Mouse (Mus musculus) erythroid progenitor cell, adult 5-6 weeks (primary cell): ENCODE measurements around the gene Etv5. TPM values are rescaled to one million over a fixed set of nuclear protein-coding genes. Genes with fewer than 3 reads are reported as not detected.
"Not testable (repeated sequence)": the region's sequence is repeated elsewhere in the genome, so short reads cannot be mapped to it uniquely, and the experiment has no call there.

Source experiments
- ATAC-seq: replicated peaks from 2 replicates; pipeline ENCODE4 v1.8.0; 2016; ENCODE audit warnings: moderate number of reproducible peaks, mild to moderate bottlenecking, moderate TSS enrichment, inconsistent platforms; ENCODE audit not compliant: poor library complexity, low FRiP score, severe bottlenecking
- total RNA-seq, 2 experiments: library from RNA; stranded (forward) in 1 of 2; stranded (reverse) in 1 of 2; fragments of 150-400 nt in 1 of 2; fragments of 186-747, 209-891 nt in 1 of 2; gene quantifications; 2 replicates each; pipeline versions ENCODE4 v1.2.3 to v1.2.4; 2015 to 2017; ENCODE audit warnings: low replicate concordance in 2 of 2

Etv5 gene
- total RNA-seq, 2 experiments from 2014 or later: 0.45 to 21.4 TPM

GRCm38 (mm10) chr16:22398784-22399453 is 40.6 kb downstream of the Etv5 start:
- no peak for ATAC-seq

DNA sequence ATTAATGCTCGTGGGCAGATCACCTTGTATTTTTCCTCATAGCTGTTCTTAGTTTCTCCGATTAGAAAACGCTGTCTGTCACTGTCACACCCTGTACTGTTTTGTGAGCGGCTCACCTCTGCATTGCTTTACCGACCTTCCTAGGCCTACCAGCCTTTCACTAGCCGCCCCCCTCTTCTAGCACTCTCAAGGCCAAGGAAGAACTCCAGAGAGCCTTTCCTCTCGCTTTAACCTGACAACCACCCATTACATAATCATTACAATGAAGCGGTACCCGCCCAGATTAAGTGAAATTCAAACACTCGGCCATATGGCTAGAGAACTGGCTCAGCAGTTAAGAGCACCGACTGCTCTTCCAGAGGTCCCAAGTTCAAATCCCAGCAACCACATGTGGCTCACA is 41.2 kb downstream of the Etv5 start:
- ATAC-seq: no peak

- no peak for ATAC-seq
These were observed 43.1 kb downstream of the Etv5 start for GRCm38 (mm10) chr16:22396420-22396819.

- 0 out of 2 replicates have a peak, but pooled peaks have one; percentile 42 for ATAC-seq
These were observed 44.2 kb downstream of the Etv5 start for GRCm38 (mm10) chr16:22395093-22395844.

DNA sequence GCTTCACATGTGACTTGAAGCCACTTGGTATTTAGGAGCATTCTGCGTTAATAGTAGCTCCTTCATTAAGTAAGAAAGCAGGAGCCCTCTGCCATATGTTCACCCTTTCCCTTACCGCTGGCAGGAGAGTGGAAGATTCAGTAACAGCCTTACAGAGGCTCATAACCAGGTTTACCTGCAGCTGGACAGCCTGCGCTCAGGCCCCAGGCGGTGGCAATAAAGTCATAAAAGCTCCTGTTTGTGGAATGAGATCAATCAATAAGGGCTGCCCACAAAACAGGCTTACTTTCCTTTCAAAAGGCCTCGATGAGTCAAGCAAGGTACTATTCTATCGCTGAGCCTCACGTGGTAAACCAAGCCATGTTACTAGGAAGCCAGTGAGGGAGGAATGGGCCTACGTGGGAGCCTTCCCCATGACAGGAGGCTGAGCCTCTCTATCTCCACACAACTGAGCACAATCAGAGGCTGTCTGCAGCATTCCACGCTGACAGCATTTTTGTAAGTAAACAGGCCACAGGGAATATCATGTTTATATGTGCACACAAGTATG is 49.1 kb downstream of the Etv5 start:
- ATAC-seq: no peak

GRCm38 (mm10) chr16:22389146-22389911 is 50.2 kb downstream of the Etv5 start:
- ATAC-seq: no peak

- ATAC-seq: no peak
These were observed 51.8 kb downstream of the Etv5 start for GRCm38 (mm10) chr16:22387731-22388130.

- ATAC-seq: not testable (repeated sequence)
These were observed 57.5 kb downstream of the Etv5 start for GRCm38 (mm10) chr16:22382018-22382417.

- no peak for ATAC-seq
These were observed 58.5 kb downstream of the Etv5 start for GRCm38 (mm10) chr16:22380981-22381380.

DNA sequence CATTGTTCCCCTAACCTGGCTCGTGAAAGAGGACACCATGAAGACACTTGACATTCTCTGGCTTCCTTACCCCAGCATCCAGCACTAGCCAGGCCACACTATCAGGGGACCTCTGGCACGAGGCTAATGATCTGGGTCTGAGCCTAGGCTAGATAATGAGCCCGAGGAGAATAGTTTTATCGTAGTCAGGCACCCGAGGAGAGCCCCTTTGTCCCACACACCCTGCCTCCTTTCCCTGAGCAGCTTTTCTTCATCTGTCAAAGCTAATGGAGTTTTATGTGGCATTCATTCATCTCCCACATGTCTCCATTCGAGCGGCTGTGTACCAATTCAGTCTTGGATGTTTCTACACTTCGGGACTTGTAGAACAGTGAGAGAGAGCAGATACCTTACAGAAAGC is 59.5 kb downstream of the Etv5 start:
- no peak for ATAC-seq

GRCm38 (mm10) chr16:22379342-22379741 is 60.2 kb downstream of the Etv5 start:
- ATAC-seq: no peak

- ATAC-seq: no peak
These were observed 61.8 kb downstream of the Etv5 start for GRCm38 (mm10) chr16:22377714-22378113.

DNA sequence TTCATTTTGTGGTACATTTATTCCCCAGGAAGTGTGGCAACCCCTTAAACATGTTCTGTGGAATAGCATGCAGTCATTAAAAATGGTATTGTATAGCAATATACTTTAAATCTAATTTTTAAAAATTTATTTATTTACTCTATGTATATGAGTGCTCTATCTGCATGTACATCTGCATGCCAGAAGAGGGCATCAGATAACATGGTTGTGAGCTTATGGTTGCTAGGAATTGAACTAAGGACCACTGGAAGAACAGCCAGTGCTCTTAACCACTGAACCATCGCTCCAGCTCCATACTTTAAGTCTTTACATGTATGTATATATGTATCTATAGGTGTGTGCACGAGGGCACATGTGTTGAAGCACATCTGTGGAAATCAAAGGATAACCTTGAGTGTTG is 64.6 kb downstream of the Etv5 start:
- ATAC-seq: no peak

DNA sequence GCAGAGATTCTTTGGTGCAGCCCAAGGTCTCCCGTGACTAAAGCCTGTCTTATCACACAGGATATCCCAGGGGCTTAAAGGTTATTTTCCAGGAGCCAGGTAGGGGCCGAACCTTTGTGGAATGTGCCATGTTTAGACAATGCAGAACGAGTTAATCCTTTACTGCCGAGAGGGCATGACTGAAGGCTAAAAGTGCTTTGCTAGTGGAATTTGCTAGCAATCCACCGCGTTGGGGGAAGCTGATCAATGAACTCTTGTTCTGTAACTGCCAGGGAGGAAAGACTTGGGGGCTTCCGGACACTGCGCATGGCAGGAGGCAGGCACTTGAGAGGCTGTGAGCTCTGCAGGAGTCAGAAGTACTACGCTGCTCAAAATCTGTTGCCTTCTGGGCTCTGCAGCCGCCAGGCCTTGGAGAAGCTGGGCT is 66.8 kb downstream of the Etv5 start:
- ATAC-seq: no peak

DNA sequence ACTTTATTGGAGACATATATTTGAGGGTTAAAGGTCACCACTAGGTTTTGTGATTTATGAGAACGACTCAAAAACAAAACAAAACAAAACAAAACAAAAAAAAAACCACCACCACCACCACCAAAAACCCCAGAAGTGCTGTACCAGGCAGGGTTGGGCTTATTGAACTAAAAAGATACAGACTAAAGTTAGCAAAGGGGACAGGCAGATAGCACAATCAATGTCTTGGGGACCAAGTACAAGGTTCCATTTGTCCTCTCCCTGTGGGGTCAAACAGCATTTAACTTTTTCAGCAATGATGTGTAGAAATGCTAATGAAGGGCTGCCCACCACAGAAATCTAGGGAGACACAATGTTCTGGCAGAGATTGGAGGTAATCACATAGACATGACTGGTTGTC is 67.3 kb downstream of the Etv5 start:
- no peak for ATAC-seq

GRCm38 (mm10) chr16:22367099-22367498 is 72.4 kb downstream of the Etv5 start:
- ATAC-seq: no peak

DNA sequence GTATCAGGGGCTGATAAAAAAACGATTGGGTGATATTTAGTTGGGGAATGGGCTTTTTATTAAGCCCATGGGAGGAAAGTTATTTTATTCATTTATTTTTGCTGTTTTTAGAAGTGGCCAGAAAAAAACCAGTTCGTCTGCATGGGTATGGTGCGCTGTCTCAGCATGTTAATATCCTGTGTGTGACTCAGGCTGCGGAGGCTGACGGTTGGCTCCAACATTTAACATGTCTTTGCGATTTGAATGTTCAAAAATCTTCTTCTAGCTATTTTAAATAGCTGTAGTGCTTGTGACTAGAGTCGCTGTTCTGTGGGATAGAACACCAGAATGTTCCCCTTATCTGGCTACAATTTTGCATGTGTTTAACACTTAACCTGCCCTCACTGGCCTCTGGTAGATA is 73.5 kb downstream of the Etv5 start:
- ATAC-seq: no peak

- no peak for ATAC-seq
These were observed 73.9 kb downstream of the Etv5 start for GRCm38 (mm10) chr16:22365596-22365995.

- no peak for ATAC-seq
These were observed 80.7 kb downstream of the Etv5 start for GRCm38 (mm10) chr16:22358701-22359354.

- ATAC-seq: not testable (repeated sequence)
These were observed 85.3 kb downstream of the Etv5 start for GRCm38 (mm10) chr16:22354177-22354576.
